Mouse (Mus musculus) kidney, adult 9 months (tissue): ENCODE results near the gene Tnr.

Experiments
- DNase-seq: peaks from one replicate; pipeline ENCODE4 v3.0.0; 2022

Gene Tnr

DNA sequence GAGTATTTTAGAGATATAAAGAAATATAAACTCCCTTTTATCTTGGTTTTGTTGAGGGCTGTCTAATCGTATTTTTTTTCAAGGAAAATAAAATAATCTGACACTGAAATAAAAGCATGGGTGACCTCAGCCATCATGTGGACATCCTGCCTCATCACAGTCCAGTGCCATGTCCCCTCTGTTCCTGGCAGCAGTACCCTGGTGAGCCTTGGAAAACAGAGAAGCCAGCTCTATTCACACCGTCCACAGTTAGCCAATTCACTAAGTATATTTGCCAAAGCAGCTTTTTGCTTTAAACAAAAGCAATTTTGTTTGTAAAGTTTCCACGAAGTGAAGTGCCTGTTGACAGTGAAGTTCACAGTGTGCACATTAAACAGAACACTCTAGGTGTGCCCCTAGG is 109.0 kb downstream of the Tnr start:
- no peak for DNase-seq

DNA sequence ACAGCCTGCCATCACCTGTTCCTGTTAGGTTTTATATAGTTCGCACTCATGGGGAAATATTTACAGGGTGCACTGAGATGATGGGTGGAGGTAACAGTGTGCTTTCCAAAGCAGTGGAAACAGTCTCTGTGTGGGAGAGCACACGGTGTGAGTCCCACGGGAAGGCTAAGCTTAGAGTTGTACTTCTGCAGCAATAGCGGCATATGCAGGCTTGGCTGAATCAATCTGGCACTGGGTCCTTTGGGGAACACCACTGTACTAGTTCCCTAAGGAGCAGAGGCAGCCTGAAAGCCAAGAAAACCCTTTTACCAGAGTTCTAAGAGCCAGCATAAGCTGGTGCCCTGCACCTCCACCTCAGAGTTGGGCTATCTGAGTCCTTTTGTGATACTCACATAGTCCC is 115.8 kb downstream of the Tnr start:
- DNase-seq, result no peak

GRCm38 (mm10) chr1:159645719-159646118 is 122.2 kb downstream of the Tnr start:
- no peak for DNase-seq

GRCm38 (mm10) chr1:159650486-159650885 is 126.9 kb downstream of the Tnr start:
- DNase-seq, result no peak

GRCm38 (mm10) chr1:159655241-159655640 is 131.7 kb downstream of the Tnr start:
- DNase-seq, result no peak

DNA sequence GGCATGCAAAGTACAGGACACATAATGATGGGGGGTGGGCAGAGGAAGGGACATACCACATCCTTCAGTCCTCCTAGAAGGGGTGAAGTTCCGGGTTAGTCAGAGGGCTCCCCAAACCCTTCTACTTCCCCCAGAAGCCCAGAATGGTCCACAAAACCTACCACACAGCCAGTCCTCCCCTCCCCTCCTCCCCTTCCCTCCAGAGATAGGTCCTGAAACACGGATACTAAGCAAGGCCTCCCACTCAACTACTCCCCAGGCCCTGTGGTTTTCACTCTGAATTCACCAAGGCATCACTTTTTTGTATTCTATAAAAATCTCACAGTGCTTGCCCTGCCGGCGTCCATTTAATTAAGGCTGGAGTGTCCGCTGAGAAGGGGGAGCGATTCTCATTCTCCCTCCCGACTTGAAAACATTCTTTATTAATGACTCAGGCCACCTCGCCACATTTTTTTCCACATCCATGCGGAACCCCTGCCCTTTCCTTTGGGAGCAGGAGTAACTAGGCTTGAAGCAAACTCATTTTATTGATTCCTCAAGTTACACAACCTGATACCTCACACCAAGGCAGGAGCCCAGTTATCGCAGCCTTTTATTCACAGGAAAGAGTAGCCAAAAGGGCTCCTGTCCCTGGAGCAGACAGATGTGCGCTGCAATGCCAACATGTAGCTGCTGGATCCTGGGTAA is 134.4 kb downstream of the Tnr start:
- no peak for DNase-seq

GRCm38 (mm10) chr1:159660620-159661501 is 137.3 kb downstream of the Tnr start:
- DNase-seq, result no peak

GRCm38 (mm10) chr1:159664496-159664895 is 140.9 kb downstream of the Tnr start:
- no peak for DNase-seq

DNA sequence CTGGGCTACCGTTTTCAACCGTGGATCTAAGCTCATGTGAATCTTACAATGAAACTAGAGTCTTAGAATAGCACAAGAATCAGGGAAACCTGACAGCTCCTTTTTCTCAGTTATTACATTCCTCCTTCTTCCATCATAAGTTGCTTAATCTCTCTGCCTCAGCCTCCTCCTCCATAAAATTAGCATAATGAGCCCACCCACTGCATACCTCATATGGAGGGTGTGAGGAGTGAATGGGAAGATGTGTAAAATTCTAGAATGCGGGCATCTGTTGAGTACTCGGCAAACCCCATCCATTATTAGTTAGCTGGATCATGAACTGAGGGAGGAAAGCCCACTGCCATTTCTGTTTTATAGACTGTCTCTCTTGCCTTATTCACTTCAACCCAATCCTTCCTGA is 141.4 kb downstream of the Tnr start:
- no peak for DNase-seq

DNA sequence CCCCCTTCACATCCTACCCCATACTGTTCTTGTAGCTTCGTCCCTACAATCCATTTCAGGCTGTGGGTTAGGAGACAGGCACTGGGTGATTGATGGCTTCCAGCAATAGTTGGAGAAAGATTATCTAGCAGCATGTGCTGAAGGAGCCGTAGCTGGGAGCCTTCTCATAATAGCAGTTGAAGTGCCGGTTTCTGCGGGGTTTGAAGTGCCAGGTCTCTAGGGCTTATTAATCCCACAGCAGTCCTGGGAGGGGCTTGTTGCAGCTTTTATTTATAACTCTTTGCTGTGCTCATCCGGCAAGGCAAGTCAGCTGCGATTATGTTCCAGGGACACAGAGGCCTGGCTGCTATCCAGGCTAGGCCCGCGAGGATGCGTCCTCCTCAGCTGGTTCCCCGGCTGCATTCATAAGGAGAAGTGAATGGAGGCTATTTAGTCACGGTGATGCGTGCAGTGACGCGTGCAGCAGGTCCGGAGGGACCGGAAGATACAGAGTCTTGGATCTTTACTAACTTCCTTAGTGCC is 147.1 kb downstream of the Tnr start:
- DNase-seq, result peak; percentile 3

GRCm38 (mm10) chr1:159671181-159671580 is 147.6 kb downstream of the Tnr start:
- no peak for DNase-seq

DNA sequence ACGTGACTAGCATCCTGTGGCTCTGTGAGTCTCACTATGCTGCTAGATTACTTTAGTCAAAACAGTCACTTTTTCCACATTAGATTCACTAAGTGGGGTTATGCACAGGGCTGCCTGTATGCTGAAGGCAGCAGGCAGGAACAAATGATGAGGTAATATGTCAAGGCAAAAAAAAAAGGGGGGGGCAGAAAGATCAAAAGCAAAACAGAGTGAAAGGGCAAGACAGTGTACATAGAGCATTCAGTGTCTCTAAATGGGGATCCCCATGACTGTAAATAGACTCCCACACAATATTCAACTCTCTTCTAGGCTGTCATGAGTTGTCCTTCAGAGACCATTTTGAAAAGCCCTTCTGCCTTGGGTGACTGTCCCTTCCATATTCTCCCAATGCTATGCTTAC is 150.7 kb downstream of the Tnr start:
- DNase-seq, result no peak

- DNase-seq, result no peak
Measured at GRCm38 (mm10) chr1:159675472-159675871, 151.9 kb downstream of the Tnr start.

DNA sequence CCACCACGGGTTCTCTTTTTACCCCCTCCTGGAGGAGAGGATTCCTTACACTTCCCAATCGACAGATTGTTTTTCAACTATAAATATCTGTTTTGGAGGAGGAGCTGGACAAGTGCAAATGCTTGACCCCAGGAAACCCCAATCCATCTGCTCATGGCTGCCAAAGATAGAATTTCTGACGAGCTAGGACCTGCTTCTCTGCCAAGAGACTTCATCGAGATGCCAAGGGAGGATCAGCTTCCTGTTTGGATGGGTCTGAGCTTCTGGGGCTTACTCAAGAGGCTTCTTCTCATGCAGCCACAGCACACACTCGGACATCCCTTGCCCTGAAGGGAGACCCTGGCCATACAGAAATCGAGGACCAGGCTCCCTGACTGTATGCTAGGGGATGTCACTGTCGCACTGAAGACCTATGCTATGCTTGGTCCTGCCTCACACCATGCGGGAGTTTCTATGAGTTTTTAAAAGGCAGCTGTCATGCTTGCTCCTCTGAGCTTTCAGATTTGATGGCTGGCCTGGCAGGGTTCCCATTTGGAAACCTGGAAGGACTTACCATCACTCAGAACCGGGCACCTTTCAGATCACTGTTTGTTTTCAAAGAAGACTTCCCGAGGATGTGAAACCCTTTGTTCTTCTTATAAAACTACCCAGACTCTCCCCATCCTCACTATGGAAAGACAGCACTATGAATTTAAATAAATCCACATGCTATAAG is 154.8 kb downstream of the Tnr start:
- no peak for DNase-seq

- DNase-seq, result no peak
Measured at GRCm38 (mm10) chr1:159681252-159681651, 157.7 kb downstream of the Tnr start.

- DNase-seq, result peak; percentile 7
Measured at GRCm38 (mm10) chr1:159686476-159687231, 163.1 kb downstream of the Tnr start.

GRCm38 (mm10) chr1:159696717-159697116 is 173.1 kb downstream of the Tnr start:
- DNase-seq, result no peak

- DNase-seq, result peak; percentile 7
Measured at GRCm38 (mm10) chr1:159702038-159702437, 178.5 kb downstream of the Tnr start.

DNA sequence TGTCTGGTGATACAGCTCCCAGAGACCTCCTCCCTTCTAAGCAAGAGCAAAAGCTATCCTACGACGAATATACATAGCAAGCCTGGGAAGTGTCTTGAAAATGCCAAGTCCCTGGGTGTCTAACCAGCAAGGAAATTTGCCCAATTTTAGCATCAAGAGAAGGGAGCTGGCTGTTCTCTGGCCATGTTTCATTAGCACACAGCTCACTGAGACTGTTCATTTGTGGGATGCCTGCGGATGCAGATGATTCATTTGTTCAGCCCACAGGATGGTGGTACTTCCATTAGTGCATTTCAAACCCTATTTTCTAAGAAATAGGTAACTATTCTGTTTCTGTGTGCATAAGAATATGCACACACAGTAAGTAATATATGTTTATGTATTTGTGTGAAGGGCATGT is 181.4 kb downstream of the Tnr start:
- DNase-seq, result no peak

GRCm38 (mm10) chr1:159716301-159716700 is 192.7 kb downstream of the Tnr start:
- no peak for DNase-seq

DNA sequence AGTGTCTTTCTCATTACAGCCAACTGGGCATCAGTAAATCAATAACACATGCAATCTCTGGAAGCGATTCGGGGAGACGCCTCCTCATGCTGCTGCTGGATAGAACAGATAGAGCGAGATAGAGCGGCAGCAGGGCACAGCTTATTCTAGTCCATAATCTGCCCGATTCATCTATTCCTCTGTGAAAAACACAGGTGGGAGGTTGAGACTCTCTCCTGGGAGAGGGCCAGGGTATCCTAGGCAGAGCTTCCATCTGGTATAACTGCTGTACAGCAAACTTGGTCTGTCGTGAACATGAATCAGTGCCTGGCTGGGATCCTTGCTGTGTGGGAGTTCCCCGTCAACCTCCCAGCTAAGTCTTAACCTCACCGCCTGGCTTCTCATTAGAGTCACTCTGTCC is 193.4 kb downstream of the Tnr start:
- no peak for DNase-seq

GRCm38 (mm10) chr1:159723733-159724132 is 200.2 kb downstream of the Tnr start:
- DNase-seq, result no peak

DNA sequence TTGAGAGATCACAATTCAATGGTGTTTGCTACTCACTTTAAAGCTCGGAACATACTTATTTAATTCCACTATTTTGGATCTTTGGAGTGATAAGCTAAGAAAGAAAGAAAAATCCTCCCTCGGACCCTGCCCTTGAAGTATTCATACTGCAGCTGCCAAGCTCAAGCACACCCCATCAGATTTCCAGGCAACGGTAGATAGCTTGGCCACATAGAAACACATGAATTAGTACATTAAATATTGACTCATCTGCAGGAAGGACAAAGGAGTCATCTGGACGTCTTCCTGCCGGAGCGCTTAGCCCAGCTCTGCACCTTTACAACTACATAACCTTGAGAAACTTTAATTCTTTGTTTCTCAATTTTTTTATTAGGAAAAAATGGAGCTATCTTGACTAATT is 205.7 kb downstream of the Tnr start:
- no peak for DNase-seq
